Mouse (Mus musculus): ENCODE results near the gene Pigl.
A peak's percentile ranks its signal among the peaks of the same experiment; 100 is the strongest.
"Not testable (repeated sequence)": the region's sequence is repeated elsewhere in the genome, so short reads cannot be mapped to it uniquely, and the experiment has no call there.

Gene Pigl

GRCm38 (mm10) chr11:62458276-62458724 is at the start of gene Pigl, which contains the start of gene Ncor1:
Gene Pigl, plus strand, starts transcription at chr11:62458460.
Gene Ncor1, minus strand, starts transcription at chr11:62458541.
- DNase-seq, result peak; percentile 89

- DNase-seq, result no peak
Measured at GRCm38 (mm10) chr11:62408848-62409247, 49.4 kb upstream of the Pigl start.

GRCm38 (mm10) chr11:62409611-62410010 is 48.6 kb upstream of the Pigl start:
- DNase-seq, result no peak

- no peak for DNase-seq
Measured at GRCm38 (mm10) chr11:62415026-62415425, 43.2 kb upstream of the Pigl start.

GRCm38 (mm10) chr11:62424525-62424924 is 33.7 kb upstream of the Pigl start:
- DNase-seq, result no peak

- no peak for DNase-seq
Measured at GRCm38 (mm10) chr11:62426266-62426665, 32.0 kb upstream of the Pigl start.

GRCm38 (mm10) chr11:62427105-62427504 is 31.2 kb upstream of the Pigl start:
- no peak for DNase-seq

GRCm38 (mm10) chr11:62432211-62432610 is 26.0 kb upstream of the Pigl start:
- no peak for DNase-seq

- DNase-seq, result no peak
Measured at GRCm38 (mm10) chr11:62440670-62441315, 17.5 kb upstream of the Pigl start.

DNA sequence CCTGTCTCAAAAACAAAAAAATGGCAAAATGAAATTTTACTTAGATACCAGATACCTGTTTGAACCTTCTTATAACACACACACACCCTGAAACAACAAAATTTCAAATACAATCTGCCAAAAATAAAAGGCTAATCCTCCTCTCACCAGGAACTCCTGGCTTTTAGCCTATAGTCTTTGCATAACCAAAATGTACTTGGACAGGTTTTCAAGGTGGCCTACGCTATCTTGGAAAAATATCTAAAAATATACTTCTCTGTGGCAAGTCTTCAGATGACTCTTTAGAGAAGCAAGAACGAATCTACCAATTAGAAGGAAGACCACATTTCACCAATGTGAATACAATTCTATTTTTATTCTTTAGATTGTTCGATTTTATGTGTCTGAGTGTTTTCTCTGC is 12.5 kb upstream of the Pigl start:
- DNase-seq, result no peak

GRCm38 (mm10) chr11:62448971-62449370 is 9.3 kb upstream of the Pigl start:
- DNase-seq, result no peak

- DNase-seq, result no peak
Measured at GRCm38 (mm10) chr11:62455193-62455592, 3.1 kb upstream of the Pigl start.

GRCm38 (mm10) chr11:62456021-62456482 is 2.2 kb upstream of the Pigl start:
- DNase-seq, result no peak

- DNase-seq, result peak; percentile 25
Measured at GRCm38 (mm10) chr11:62456483-62457172, 1.6 kb upstream of the Pigl start.

- DNase-seq, result peak; percentile 92
Measured at GRCm38 (mm10) chr11:62457241-62457890, 894 bp upstream of the Pigl start.

GRCm38 (mm10) chr11:62457891-62458270 is 379 bp upstream of the Pigl start:
- peak; percentile 13 for DNase-seq

- DNase-seq, result no peak
Measured at GRCm38 (mm10) chr11:62458780-62459179, 520 bp downstream of the Pigl start.

DNA sequence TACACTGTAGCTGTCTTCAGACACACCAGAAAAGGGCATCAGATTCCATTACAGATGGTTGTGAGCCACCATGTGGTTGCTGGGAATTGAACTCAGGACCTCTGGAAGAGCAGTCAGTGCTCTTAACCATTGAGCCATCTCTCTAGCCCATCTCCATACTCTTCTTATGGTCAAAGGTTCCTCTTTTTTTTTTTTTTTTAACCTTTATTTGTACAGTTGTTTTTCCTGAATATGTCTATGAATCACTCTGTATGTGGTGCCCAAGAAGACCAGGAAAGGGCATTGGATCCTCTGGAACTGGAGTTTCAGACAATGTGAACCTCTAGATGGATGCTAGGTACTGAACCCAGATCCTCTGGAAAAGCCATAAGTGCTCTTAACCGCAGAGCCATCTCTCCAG is 4.3 kb downstream of the Pigl start:
- DNase-seq, result not testable (repeated sequence)

DNA sequence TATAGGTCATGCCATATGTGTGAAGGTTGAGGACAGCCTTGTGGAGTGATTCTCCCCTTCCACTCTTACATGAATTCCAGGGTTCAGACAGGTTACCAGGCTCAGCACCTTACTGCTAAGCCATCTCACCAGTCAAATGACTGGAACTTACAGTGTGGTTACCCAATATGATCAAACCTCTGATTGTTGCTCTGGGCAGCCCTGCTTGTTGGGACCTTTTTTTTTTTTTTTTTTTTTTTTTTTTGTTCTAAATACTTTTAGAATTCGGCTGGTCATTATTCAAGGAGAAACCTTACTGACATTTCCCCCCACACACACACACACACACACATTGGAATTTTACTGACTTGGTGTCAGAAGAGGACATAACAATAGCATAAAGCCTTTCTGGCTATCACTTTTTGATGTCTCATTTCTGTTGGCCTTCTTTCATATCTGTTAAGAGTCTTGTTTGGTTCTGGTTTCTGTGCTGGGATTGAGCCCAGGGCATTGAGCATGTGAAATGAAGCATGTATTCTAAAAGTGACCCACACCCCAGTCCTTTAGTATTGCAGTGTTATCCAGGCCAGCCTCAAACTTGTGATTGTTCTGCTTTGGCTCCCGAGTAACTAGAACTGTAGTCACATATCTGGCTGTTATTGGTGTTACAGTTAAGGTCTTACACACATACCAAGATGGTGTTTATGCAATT is 5.1 kb downstream of the Pigl start:
- DNase-seq, result no peak

GRCm38 (mm10) chr11:62464696-62465095 is 6.4 kb downstream of the Pigl start:
- no peak for DNase-seq

DNA sequence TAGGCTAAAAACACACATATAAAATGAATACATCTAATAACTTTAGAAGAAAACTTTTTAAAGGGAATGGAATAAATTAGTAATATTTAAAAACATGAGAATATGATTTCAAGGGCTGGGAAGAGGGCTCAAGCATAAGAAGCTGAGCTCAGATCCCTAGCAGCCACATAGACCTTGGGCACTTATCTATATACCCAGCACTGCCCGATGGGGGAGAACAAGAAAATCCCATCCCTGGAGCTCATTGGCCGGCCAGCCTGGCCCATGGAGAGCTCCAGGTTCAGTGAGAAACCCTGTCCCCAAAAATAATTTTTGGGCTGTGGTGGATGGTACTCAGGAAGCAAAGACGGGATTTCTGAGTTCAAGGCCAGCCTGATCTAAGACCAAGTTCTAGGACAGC is 7.6 kb downstream of the Pigl start:
- DNase-seq, result no peak

- no peak for DNase-seq
Measured at GRCm38 (mm10) chr11:62466546-62466945, 8.3 kb downstream of the Pigl start.

DNA sequence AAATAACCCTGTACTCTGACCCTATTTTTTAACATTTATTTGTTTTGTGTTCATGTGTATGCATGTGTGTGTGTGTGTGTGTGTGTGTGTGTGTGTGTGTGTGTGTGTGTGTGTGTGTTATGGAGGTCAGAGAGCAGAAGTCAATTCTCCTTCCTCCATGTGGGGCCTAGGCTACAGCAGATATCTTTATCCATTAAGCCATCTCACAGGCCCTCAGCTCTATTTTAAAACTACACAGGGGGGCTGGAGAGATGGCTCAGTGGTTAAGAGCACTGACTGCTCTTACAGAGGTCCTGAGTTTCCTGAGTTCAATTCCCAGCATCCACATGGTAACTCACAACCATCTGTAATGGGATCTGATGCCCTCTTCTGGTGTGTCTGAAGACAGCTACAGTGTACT is 9.0 kb downstream of the Pigl start:
- not testable (repeated sequence) for DNase-seq
